Mouse (Mus musculus) heart, postnatal 25 days (tissue): Measurements from ENCODE around the gene Tmem44. TPM values are rescaled to one million over a fixed set of nuclear protein-coding genes. Genes with fewer than 3 reads are reported as not detected.

Experiments used
- DNase-seq: peaks from one replicate; pipeline ENCODE4 v3.0.0; 2022; ENCODE audit warnings: low spot score
- intact Hi-C: fragments of 180-260 bp; cut with DNase I; formaldehyde crosslinking; loops from one replicate; pipeline ENCODE4 v1.15.1; 2025
- total RNA-seq, 2 experiments: library from RNA; stranded (reverse); gene quantifications; 2 replicates each; pipeline ENCODE4 v1.2.3; 2021

Gene Tmem44
- total RNA-seq, 2 experiments from 2014 or later, result 6.5 to 7.8 TPM

DNA sequence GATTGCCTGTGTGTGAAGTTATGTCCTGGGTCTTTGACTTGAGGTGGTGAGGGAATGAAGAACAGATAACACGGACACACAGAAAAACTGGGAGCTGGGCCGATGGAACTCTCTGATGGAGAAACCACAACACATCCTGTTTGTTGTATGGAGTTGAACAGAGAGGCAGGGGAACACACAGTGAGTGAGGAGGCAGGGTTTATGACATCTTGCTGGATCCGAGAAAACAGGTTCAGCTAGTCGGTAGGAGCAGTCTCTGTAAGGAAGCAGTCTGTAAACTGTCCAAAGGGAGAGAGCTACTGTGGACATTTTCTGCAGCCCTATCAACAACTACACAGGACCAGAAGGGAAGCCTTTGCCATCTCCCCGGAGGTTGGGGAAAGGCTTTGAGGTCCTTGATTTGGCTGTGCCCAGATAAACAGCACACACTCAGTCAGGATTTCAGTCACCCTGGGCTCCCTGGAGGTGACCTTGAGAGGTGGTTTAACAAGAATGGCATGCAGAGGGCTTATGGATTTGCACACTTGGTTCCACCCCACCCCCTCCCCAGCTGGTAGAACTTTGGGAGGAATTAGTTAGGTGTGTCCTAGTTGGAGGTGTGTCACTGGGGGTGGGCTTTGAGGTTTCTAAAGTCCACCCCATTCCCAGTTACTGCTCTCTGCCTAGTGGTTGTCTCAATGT, 8.8 kb upstream of the Tmem44 start:
- DNase-seq, result no peak
- intact Hi-C loops, result no loop called here

DNA sequence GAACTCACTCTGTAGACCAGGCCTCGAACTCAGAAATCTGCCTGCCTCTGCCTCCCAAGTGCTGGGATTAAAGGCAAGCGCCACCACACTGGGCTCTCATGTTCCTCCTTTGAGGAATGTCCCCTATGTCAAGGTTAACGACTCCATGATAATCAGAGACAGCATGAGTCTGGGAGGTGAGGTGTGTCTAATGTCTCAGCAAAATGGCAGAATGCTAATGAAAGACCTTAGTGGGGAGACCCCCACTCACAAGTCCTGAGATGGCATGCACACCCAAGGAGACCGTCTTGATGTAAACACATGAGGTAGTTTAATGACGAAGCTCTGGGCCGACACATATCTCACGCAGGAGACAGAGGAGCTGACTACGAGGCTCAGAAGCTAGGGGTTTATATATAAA, 3.5 kb upstream of the Tmem44 start:
- intact Hi-C loops, result no loop called here
- no peak for DNase-seq

DNA sequence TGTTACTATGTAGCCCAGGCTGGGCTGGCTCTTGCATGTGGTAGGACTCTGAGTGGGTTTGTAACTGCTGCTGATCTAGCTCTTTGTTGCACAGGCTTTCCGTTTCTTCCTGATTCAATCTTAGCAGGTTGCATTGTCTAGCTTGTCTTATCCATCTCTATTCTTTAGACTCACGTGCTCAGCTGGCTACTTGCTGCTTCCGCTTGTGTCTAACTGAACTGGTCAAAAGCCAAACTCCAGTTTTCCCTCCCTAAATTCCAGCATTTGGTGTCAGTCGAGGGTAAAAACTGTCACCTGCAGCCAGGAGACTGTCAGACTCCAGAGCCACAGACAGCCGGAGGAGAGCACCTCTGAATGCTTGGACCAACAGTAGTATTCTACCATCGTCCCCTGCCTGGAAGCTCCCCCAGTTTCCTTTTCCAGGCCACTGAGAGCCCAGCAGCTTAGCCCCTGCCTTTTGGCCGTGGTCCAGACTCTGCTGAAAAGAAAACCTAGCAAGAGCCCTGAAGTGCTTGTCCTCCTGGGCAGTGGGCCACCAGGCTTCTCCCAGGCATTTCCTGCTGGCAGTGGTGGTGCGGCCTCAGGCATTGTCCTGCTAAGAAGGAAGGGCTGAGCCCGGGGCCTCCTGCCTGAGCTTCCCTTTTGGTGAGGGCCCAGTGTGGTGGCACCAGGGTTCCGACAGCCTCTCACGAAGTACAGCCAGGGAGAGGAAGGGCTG, 2.1 kb upstream of the Tmem44 start:
- intact Hi-C loops, result no loop called here
- DNase-seq, result peak; percentile 82

DNA sequence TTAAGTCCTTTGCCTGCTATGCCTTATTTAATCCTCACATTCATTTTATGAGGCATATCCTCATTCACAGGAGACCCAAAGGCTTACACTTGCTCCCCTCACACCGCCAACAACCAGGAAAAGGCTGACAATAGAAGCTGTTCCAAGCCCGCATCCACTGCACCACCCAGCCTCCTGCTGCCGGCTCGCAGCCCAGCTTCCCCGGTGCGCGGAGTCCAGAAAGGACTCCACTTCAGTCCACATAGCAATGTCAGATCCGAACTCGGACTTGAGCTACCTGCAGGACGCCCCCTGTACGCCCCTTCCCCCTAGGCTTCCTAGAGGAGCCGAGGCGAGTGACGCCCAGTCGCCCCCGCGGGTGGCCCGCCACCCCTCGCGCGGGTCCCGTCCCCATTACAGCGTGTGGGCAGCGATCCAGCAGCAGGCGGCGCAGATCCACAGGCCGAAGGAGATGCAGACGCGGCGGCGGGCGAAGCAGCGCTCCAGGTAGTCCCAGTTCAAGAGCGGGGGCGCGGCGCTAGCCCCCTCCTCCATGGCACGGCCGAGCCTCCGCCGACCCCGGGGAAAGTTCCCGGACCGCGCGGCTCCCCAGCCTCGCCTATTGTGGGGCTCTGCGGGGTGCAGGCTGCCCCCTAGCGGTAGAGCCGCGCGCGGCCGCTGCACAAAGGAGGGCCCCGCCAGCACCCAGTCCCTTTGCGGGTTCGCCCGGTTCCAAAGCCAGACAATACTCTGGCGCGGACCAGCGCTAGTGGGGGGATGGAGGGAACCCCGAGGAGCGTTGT, 485 bp downstream of the Tmem44 start:
- peak; percentile 61 for DNase-seq
- intact Hi-C loops, result no loop called here

DNA sequence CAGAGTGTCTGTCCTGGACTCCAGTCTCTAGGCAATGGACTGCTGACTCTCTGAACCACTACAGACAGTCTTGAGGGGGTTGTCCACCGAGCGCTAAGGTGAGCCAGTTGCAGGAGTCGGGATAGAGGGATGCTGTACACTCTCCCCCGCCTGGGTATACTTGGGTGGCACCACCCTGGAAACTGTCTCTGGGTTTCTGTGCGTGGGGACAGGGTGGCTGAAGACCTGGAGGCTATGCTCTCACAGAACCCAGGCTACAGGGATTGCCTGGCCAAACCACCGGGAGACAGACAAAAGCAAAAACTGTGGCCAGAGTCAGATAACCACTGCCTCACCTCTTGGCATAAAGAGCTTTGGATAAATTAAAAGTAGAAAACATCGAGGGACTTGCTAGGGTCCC, 1.1 kb downstream of the Tmem44 start:
- intact Hi-C loops, result no loop called here
- DNase-seq, result no peak

DNA sequence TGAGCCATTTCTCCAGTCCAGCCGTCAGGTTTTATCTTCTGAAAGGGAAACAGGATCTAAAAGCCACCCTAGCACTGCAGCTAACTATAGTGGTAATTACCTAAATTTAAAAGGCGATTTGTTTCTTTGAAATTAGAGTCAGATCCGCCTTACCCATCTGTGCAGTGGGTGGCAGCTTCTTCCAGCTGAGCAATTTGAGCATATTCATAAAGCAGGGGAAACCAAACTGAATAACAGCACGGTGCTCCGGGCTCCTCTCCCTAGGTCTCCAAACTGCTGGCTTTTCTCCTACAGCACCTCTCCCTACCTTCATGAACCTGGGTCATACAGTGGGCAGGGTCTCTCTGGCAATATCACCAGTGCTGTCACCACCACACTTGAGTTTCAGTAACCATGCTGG, 2.4 kb downstream of the Tmem44 start:
- DNase-seq, result no peak
- intact Hi-C loops, result no loop called here

DNA sequence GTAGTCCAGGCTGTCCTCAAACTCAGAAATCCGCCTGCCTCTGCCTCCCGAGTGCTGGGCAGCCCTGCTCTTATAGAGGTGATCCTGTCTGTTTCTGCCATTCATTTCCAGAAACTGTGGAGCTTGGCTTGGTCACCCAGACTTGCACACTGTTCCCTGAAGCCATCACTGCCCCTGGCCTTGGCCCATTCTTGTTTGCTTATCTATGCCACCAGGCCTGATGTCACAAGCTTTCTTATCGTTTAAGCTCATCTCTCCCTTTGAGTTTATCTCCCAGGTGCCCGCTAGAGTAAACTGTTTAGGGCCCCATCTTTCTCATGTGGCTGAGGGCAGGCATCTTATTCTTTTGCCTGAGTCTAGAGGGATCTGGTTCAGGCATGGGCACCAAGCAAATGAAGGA, 5.9 kb downstream of the Tmem44 start:
- no peak for DNase-seq
- intact Hi-C loops, result no loop called here

DNA sequence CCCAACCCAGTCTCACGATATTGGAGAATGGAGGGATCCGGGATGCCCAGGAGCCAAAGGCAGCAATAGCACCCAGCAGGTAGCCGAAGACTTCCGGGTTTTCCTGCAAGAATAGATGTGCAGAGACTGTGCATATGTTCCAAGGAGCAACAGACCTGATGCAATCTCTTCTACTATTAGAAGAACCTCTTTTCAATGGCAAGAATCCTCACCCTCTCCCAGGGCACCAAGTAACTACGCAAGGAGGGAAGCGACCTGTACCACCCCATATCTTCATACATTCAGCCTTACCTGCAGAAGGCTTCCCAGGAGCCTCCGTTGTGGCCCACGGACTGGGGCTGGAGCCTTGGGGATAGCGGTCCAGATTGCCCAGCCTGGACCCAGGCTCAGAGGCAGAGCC, 7.3 kb downstream of the Tmem44 start:
- no peak for DNase-seq
- intact Hi-C loops, result no loop called here

DNA sequence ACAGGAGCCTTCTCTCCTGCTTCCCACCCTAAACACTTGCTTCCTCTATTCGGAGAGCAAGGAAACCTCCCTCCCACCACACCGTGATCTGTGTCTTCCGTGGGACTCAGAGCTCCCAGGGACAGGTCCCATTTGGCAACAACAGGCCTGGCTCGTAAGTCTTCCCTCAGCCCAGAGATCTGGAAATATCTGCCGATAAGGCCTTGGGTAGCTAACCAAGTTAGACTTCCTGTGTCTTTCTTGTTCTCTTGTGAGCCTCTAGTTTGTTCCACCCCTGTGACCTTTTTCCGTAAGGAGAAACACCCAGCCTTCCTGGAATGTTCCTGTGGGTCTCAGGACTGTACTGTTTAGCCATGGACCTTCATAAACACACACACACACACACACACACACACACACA, 7.8 kb downstream of the Tmem44 start:
- intact Hi-C loops, result no loop called here
- no peak for DNase-seq

DNA sequence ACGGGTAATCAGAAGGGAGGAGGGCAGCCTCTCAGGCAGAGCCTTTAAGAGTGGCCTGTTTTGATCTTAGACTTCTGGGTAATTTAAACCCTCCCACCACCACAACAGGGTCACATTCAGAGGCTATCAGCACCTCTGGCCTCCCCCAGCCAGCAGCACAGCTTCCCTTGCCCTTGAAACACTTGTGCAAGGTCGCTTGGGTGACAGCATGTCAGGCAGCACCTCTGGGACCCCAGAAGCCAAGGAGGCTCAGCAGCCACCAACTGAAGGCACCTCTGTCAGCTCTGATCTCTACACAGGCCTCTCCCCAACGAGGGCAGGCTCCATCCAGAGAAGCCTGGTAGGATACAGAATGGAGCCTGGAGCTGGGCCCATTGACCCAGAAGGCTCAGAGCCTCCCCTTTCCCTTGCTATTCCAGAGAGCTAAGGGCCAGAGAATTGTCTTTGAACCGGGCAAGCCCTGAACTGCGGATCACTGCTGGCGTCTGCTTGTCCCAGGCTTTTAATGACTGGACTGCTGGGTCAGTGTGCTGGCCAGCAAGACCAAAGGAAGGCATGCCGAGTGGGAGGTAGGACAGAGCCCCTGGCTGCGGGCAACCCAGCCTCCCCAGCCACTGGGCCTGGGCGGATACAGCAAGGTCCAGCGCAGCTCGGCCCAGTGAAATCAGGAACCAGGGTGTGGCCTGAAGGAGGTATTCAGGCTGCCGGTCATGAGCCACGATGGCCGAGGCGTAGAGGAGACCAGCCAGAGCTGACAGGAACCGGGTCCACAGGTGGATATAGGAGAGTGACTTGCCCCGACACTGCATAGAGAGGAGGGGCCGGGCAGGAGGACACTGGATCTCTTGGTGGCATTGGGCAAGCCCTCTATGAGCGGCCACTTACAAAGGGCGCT, 10.3 kb downstream of the Tmem44 start:
- intact Hi-C loops, result no loop called here

DNA sequence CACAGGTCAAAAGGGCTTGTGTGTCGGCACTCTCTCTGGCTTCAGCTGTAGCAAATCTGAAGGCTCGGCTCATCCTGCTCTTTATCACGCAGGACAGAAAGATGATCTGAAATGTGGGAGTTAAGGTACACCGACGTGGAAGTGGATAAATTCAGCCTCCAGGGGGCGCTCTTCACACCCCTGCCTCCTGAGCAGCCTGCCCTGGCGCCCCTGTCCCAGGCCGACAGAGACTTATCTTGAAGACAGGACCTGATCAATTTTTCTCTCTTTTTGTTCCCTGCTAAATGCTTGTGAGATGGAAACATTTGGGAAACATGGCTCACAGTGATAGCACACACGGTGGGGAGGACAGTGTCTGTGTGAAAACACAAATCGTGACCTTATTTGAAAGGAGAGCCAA, 11.2 kb downstream of the Tmem44 start:
- intact Hi-C loops, result no loop called here
- no peak for DNase-seq

More for the DNA sequence above, 10.3 kb downstream of the Tmem44 start:
- no peak for DNase-seq

DNA sequence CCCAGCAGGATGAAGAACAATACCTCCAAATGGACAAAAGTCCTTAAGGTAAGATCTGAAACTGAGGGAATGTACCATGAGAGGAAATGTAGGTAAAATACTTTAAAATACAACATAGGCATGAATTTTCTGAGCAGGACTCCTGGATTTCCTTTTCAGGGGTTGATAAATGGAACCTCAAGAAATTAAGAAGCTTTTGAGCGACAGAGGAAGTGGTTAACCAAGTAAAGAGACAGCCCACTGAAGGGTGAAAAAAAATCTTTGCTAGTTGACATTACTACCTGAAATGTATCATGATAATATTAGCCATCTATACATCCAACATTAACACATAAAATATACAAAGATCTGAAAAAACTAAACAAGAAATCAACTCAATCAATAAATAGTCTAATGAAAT, 15.6 kb downstream of the Tmem44 start:
- intact Hi-C loops, result no loop called here
- no peak for DNase-seq

DNA sequence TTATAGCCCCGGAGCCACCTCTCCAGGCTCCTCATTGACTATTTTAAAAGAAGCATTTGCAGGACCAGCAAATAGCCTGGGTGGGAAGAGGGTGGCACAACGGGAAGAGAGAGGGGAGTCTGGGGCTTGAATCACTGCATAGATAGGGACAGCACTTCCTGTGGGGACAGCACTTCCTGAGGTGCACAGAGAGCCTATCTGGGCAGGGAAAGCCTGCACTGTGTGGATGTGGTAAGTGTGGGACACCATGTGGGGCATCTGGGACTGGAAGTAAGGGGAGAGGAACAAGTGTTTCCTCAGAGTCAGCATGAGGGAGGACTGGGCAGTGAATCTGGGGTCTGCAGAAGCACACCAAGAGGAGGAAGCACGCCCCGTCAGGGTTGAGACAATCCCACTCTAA, 17.1 kb downstream of the Tmem44 start:
- intact Hi-C loops, result loop anchor here (5.0 kb wide), 1 partner anchor 281 kb away; no protein-coding TSS in a partner anchor
- DNase-seq, result no peak

DNA sequence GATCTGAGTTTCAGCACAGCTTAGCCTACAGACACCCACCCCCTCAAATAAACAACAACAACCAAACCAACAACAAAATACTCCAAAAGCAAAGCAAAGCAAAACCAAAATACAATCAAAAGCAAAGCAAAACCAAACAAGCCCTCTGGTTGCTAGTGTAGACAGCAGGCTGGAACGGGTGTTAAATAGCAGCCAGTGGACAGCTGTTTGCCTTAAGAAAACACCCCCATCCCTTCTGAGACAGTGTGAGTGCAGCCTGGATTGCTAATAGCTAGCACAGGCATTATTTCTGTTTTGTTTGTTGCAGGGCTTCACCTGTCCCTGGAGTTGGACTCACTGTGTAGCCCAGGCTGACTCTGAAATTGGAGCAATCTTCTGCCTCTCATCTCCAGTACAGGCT, 17.7 kb downstream of the Tmem44 start:
- intact Hi-C loops, result loop anchor here (5.0 kb wide), 1 partner anchor 281 kb away; no protein-coding TSS in a partner anchor
- no peak for DNase-seq

DNA sequence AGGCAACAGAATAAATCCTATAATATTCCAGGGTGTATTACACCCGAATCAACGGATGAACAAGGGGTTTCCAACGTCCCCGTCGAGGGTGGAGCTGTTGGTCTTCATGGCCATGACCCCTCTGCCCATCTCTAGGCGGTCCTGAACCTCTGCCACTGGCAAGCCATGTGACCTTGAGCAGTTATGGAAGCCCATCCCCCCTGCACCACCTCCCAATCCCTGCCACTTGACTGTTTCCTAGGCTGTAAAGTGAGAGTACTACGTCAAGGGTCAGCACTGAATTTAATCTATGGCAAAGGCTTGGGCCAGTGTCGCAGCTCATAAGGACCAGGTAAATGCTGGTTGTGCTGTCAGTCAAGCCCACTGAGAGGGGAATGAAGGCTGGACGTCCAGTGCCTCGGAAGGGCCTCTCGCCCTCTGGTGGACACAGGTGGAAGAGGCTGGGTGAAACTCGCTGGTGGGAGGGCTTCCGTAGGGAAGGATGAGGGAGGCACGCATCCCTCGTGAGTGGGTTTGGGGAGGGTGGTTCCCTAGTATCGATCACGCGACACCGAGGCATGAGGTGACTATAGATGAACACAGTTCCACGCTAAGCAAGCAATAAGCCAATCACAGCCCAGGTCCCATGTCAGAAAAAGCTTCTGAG, 18.8 kb downstream of the Tmem44 start:
- intact Hi-C loops, result loop anchor here (5.0 kb wide), 1 partner anchor 280 kb away; no protein-coding TSS in a partner anchor
- DNase-seq, result no peak

DNA sequence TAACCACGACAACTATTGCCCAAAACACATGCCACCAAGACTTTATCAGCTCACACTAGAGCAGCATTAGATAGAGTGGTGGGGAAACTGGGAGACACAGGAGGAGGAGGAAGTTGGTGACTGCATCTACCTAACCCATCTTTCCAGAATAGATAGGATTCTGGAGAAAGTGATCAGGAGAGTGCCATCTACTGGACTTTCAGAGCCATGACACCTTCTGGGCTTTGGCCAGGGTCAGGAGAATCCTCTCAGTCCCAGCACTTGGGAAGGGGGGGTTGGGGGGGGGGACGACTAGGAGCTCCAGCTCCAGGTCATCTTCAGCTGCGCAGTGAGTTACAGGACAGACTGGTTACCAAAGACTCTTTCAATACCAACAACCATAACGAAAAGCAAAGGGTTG, 19.8 kb downstream of the Tmem44 start:
- intact Hi-C loops, result loop anchor here (5.0 kb wide), 1 partner anchor 279 kb away; no protein-coding TSS in a partner anchor
- no peak for DNase-seq

DNA sequence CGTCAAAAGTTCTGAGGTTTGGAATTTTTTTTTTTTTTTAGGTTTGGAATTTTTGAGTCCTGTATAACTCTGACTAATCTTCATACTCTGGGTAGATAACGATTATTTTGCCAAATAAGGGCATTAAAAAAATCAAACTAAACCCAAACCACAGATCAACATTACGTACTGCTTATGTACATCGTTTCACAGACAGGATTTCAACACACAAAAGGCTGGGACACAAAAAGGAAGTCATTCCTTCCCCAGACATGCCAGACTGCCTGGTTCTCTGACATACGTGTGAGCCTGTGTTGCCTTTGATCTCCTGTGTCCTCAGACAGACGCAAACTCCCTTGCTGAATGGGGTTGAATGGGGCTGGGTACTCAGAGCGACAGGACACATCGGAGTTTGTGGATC, 22.3 kb downstream of the Tmem44 start:
- DNase-seq, result no peak
- intact Hi-C loops, result no loop called here

DNA sequence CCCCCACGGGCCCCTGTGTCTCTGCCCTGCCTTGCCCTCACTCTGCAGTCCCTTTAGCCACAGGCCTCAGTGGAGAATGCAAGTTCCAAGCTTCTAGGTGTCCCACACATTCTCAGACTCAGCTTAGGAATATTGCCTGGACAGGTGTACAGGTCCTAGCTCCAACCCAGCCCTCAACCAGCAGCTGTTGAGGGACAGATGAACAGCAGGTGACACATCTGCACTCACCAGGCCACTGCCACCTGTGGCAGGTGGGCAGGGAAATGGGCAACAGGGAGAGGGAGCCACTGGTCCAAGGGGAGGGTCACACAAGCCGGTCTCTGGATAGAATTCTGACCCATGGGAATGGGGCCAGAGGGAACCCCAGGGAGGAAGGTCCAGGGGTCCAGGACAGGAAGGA, 22.8 kb downstream of the Tmem44 start:
- intact Hi-C loops, result no loop called here
- DNase-seq, result no peak

DNA sequence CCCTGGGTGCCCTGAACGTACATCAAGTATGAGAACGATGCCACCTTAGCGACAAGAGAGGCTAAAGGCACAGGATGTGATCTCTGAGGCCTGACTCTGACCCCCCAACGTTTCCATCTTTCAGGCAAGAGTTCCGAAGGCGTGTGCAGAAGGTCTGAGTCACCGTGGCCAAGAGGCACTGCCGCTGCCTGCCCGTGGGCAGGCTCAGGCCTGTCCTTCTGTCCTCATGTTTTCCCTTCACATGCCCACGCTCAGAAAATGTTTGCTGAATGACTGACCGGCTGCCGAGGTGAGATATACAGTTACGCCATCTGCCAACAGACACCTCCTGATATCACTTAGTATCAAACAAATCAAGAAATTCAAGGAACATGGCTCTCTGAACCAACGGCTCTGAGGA, 24.9 kb downstream of the Tmem44 start:
- intact Hi-C loops, result no loop called here
- DNase-seq, result no peak
